Mouse (Mus musculus) NIH3T3 (cell line): ENCODE results near the gene Dhrs3.

ENCODE experiments used
- DNase-seq: peaks from one replicate; pipeline ENCODE4 v3.0.0-alpha.2; 2012; ENCODE audit warnings: low read depth

The Dhrs3 gene

DNA sequence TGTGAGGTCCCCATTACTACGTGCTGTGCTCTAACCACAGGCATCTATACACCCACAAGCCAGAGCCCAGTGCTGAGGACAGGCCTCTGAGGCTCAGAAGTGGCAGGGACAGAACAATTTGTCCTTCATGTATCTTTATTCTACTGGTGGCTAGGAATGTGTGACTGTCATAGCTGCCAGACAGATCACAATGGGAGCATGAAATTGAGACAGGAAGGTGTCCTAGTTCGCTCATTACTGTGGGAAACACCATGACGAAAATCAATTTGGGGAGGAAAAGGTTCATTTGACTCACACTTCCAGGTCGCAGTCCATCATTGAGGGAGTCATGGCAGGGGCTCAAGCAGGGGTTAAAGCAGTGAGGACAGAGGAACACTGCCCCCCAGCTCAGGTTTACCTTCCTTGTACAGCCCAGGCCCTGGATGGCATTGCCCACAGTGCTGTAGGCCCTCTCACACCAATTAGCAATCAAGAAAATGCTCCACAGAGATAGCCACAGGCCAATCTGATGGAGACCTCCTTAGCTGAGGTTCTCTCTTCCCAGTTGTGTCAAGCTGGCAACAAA, 47.3 kb downstream of the Dhrs3 start:
- no peak for DNase-seq

GRCm38 (mm10) chr4:144940796-144941462, 48.3 kb downstream of the Dhrs3 start:
- DNase-seq, result no peak

GRCm38 (mm10) chr4:144942433-144942832, 49.8 kb downstream of the Dhrs3 start:
- DNase-seq, result no peak

DNA sequence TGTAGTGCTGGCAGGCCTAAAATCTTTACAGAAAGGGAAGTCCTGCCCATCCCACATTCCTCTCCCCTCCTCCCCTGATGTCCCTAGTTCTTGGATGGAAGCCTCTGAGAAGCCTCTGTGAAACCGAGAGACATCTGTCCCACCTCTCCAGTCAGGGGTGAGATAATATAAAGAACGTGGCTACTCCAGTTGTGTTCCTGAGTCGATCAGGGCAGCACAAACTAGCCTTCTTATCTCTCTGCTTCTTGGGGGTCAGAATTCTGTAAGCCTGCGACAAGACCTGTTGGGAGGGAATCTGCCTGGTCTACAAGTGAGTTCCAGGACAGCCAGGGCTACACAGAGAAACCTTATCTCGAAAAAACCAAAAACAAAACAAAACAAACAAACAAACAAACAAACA, 50.6 kb downstream of the Dhrs3 start:
- no peak for DNase-seq

GRCm38 (mm10) chr4:144947738-144948390, 55.2 kb downstream of the Dhrs3 start:
- DNase-seq, result peak; percentile 22

DNA sequence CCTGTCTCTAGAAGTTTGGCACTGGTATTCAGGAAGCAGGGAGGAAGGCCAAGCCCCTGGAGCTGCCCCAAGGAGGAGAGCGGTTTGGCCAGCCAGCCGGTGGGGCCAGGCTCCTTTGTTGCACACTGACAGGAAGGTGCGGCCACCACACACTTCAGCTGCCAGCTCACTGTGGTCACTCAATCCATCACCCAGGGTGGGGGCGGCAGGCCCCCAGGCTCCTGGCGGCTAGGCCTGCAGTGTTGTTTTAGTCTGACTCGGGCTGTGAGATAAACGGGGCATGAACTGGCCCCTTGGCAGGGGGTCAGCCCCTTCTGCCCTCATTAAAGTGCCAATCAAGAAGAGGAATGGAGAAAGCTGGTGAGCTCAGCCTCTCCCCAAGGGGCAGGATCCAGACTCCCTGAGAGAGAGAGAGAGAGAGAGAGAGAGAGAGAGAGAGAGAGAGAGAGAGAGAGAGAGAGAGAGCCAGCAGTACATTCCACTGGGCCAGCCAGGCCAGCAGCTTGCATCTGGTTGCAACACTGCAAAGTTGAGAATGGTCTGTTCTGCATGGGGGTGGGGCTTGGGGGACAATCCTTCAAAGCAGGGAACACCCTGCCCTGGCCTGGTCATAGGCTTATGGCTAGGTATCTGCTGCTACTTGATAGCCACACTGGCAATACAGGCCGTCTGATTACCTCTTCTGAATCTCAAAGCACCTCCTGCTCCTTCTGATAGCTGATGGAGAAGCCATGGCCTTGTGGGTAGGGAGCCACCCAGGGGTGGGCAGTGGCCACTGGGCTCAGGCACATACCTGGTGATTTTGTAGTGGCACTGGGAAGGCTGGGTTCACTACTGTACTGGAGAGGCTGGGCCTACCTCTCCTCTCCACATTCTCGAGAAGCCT, 57.1 kb downstream of the Dhrs3 start:
- DNase-seq, result peak; percentile 94

GRCm38 (mm10) chr4:144950327-144950711, 57.7 kb downstream of the Dhrs3 start:
- DNase-seq, result no peak

DNA sequence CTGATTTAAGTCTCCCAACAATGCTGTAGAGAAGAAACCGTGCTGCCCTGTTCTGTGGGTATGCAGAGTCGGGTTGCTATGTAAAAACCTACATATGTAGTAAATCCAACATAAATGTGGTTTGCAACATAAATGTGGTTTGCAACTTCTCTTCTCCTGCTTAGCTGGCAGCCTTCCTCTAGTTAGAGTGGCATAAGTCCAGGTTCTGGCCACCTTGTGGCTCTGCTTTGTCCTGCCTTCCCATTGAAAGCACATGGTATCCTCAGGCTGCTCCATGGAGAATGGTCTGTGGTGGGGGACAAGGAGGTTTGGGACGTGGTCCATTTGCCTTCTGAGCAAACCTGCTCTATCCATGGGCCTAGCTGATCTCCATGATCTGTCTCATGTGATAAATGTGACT, 58.3 kb downstream of the Dhrs3 start:
- peak; percentile 75 for DNase-seq

DNA sequence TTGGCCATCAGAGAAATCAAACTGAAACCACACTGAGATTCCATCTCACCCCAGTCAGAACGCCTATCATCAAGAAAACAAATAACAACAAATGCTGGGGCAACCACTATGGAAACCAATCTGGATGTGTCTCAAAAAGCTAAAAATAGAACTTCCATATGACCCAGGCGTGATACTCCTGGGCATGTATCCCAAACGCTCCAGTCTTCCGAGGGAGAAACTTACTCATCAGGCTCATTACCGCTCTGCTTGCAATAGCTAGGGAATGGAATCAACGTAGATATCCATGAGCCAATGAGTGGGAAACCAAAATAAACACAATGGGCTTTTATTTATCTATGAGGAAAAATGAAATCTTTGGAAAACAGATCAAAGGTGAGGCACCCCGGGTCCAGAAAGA, 59.2 kb downstream of the Dhrs3 start:
- peak; percentile 95 for DNase-seq

DNA sequence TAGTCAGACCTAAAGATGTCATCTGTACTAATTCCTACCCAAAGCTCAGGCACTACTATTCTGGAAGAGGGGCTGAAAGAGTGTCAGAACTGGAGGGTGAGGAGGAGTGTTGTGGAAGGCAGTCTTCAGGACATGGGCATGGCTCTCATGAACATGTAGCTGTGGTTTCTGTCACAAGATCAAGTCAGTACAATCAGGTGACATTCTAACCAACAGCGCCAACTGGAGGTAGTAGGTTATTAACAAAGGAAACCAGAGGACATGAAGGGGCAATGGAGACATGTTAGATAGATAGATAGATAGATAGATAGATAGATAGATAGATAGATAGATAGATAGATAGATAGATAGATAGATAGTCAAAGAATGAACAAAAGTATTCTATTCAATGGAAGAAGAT, 60.8 kb downstream of the Dhrs3 start:
- no peak for DNase-seq

DNA sequence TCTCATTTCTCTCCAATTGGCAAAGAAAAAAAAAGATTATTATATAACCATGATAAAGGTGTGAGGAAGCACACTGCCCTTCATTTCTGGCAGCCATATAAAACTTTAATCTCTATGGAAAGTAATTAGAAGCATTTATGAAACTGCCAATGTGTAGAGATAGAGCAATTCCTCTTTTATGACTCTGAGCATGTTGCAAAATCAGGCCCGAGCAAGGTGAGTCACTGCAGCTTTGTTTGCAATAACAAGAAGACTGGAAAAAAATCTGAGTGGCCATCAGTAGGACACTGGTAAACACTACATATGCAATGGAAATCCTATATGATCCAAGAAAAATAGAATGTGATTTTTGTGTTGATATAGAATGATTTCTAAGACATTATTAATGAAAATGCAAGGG, 63.2 kb downstream of the Dhrs3 start:
- DNase-seq, result peak; percentile 68

DNA sequence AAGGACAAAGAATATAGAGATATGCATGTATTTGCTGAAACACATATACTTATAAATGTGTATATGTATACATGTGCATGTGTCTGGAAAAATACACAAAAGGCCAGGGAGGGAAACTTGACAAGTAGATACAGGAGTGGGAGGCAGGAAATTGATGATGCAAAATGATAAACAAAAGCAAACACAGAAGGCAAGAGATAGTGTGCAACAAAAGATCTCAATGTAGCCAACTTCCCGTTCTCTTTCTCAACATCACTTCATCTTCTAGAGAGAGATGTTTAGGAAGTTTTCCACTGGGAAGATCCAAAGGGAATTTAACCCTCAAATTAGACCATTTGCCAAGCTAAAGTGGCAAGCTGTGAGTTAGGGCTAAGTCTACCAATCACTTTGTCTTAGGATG, 63.7 kb downstream of the Dhrs3 start:
- no peak for DNase-seq

- peak; percentile 33 for DNase-seq
Observed at GRCm38 (mm10) chr4:144957186-144957585, 64.6 kb downstream of the Dhrs3 start.

DNA sequence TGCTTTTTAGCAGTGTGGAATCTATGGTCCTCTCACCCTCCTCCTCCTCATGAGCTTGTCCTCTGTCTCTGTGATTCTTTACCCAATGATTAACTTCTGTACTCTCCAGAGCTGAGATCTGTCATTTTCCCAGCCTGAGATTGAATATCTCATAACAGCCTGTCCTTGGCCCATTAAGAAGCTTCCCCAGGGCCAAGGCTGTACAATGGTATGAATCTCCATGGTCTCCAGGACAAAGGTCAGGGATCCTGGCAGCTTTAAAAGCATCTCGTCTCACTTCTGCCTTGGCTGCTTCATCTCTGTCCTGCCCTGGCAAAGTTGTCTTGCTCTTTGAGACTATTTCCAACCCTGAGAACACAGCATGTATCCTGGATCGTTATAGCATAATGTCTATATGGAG, 65.1 kb downstream of the Dhrs3 start:
- no peak for DNase-seq

GRCm38 (mm10) chr4:144960188-144960904, 67.7 kb downstream of the Dhrs3 start:
- peak; percentile 74 for DNase-seq

- DNase-seq, result no peak
Observed at GRCm38 (mm10) chr4:144961232-144961631, 68.6 kb downstream of the Dhrs3 start.

- no peak for DNase-seq
Observed at GRCm38 (mm10) chr4:144961696-144962095, 69.1 kb downstream of the Dhrs3 start.

GRCm38 (mm10) chr4:144965255-144965654, 72.6 kb downstream of the Dhrs3 start:
- DNase-seq, result no peak

GRCm38 (mm10) chr4:144968371-144968770, 75.7 kb downstream of the Dhrs3 start:
- DNase-seq, result no peak

- peak; percentile 57 for DNase-seq
Observed at GRCm38 (mm10) chr4:144969030-144969429, 76.4 kb downstream of the Dhrs3 start.

- DNase-seq, result no peak
Observed at GRCm38 (mm10) chr4:144971048-144971447, 78.4 kb downstream of the Dhrs3 start.
